Mouse (Mus musculus): Measurements from ENCODE around the gene Mmp14. TPM values are rescaled to one million over a fixed set of nuclear protein-coding genes. Genes with fewer than 3 reads are reported as not detected.

Mmp14 gene
- total RNA-seq, 1 experiment: 29.8 TPM

DNA sequence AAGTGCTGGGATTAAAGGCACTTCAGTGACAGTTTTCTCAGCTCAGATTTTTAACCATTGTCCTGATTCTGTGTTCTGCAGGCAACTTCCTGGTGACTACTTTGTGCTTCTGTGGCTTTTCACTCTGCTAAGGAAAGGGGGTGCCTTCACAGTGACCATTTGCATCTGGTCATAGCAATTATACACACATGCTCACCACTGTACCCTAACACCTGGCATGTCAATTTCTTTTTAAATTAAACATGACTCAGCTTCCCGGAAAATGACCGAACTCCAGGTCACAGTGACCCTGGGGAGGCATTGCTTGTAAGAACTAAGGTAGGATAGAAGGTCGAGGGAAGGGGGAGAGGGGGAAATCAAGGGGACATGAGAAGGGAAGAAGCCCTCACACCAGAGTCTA is 37.6 kb upstream of the Mmp14 start:
- in situ Hi-C loops (cut with MboI; ENCODE audit: low sequenced_read_pairs in 2 of 2, unreplicated experiment in 2 of 2): loop anchor here in 1 of 2 experiments (25.0 kb wide), 1 partner anchor 94 kb away; the partner anchor contains the start of gene Rem2
- TF ChIP-seq MAFK (IDR thresholded peaks at IDR 0.05; ENCODE audit: insufficient read depth, low read depth, low read length): no peak
- no peak for TF ChIP-seq HCFC1 (IDR thresholded peaks at IDR 0.05; ENCODE audit: borderline replicate concordance, insufficient read depth, low read length)
- no peak for TF ChIP-seq ZNF384 (IDR thresholded peaks at IDR 0.05; ENCODE audit: low read depth, low read length)
- no peak for TF ChIP-seq ZC3H11A (IDR thresholded peaks at IDR 0.05; ENCODE audit: borderline replicate concordance, low read depth, low read length)
- no peak for TF ChIP-seq CHD2 (IDR thresholded peaks at IDR 0.05; ENCODE audit: low read depth, low read length)
- Histone ChIP-seq H3K9me3 (ENCODE audit: control insufficient read depth, insufficient read depth, low read depth, low read length) (no peaks in the 10 kb centered on the region), H3K4me3 (ENCODE audit: insufficient read depth in 1 of 2, low read depth in 1 of 2, low read length in 2 of 2, poor library complexity in 1 of 2, severe bottlenecking in 1 of 2) (no peak overlapping the region), H3K36me3 (ENCODE audit: control insufficient read depth, insufficient read depth, low read length, poor library complexity, severe bottlenecking) (peaks cover 56% of the 10 kb centered on the region), H3K9ac (ENCODE audit: insufficient read depth, low read depth, low read length, poor library complexity, severe bottlenecking) (no peak overlapping the region), H3K4me1 (ENCODE audit: control insufficient read depth in 2 of 2, insufficient read depth in 2 of 2, low read length in 2 of 2, poor library complexity in 1 of 2) (peaks cover 0 to 7% of the 10 kb centered on the region in 2 experiments; a peak in 2 of 4 replicates), H3K27ac (ENCODE audit: insufficient read depth, low read depth, low read length, poor library complexity, severe bottlenecking) (no peak overlapping the region)
- DNase-seq (ENCODE audit: low read depth, low spot score): no peak

DNA sequence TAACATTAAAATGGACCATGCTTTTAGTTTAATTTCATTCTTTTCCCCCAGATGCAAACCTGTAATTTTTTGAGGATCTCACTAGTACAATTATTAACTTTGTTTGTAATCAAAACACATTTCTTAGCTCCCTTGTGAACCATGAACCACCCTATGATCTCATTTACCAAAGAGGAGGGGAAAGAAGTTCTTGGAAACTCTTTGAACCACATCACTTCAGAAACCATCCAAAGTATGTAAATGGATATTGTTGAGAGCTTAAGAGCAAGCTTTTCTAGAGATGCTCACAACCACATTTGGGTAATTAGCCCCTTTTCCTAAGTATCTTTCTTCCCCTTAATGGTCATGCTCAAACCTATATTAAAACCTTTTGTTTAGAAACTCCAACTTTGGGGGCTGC is 37.1 kb upstream of the Mmp14 start:
- Histone ChIP-seq H3K36me3 (ENCODE audit: control insufficient read depth, insufficient read depth, low read length, poor library complexity, severe bottlenecking) (peaks cover 56% of the 10 kb centered on the region), H3K9ac (ENCODE audit: insufficient read depth, low read depth, low read length, poor library complexity, severe bottlenecking) (no peak overlapping the region), H3K9me3 (ENCODE audit: control insufficient read depth, insufficient read depth, low read depth, low read length) (no peaks in the 10 kb centered on the region), H3K27ac (ENCODE audit: insufficient read depth, low read depth, low read length, poor library complexity, severe bottlenecking) (no peak overlapping the region), H3K4me3 (ENCODE audit: insufficient read depth in 1 of 2, low read depth in 1 of 2, low read length in 2 of 2, poor library complexity in 1 of 2, severe bottlenecking in 1 of 2) (no peak overlapping the region), H3K4me1 (ENCODE audit: control insufficient read depth in 2 of 2, insufficient read depth in 2 of 2, low read length in 2 of 2, poor library complexity in 1 of 2) (peaks cover 0 to 7% of the 10 kb centered on the region in 2 experiments; a peak in 2 of 4 replicates)
- TF ChIP-seq MAFK (IDR thresholded peaks at IDR 0.05; ENCODE audit: insufficient read depth, low read depth, low read length): no peak
- no peak for TF ChIP-seq HCFC1 (IDR thresholded peaks at IDR 0.05; ENCODE audit: borderline replicate concordance, insufficient read depth, low read length)
- TF ChIP-seq ZNF384 (IDR thresholded peaks at IDR 0.05; ENCODE audit: low read depth, low read length): no peak
- no peak for TF ChIP-seq ZC3H11A (IDR thresholded peaks at IDR 0.05; ENCODE audit: borderline replicate concordance, low read depth, low read length)
- TF ChIP-seq CHD2 (IDR thresholded peaks at IDR 0.05; ENCODE audit: low read depth, low read length): no peak
- DNase-seq (ENCODE audit: low read depth, low spot score): no peak
- in situ Hi-C loops (cut with MboI; ENCODE audit: low sequenced_read_pairs in 2 of 2, unreplicated experiment in 2 of 2): loop anchor here in 1 of 2 experiments (25.0 kb wide), 1 partner anchor 93 kb away; the partner anchor contains the start of gene Rem2

DNA sequence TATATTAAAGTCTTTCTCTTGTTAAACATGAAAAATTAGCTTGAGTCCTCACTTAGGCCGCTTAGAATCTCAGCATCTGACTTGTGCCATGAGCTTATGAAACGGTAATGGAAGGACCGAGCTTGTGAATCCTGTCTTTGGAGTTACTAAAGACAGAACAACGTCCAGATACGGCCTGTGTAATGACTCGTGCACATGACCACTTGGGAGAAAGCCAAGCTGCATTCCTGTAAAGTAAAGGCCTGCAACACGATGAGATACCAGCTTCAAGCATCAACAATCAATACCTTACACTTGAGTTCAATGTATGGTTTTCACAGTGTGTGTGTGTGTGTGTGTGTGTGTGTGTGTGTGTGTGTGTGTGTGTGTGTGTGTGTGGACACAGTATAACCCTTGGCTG is 34.7 kb upstream of the Mmp14 start:
- Histone ChIP-seq H3K9me3 (ENCODE audit: control insufficient read depth, insufficient read depth, low read depth, low read length) (no peaks in the 10 kb centered on the region), H3K36me3 (ENCODE audit: control insufficient read depth, insufficient read depth, low read length, poor library complexity, severe bottlenecking) (peaks cover 51% of the 10 kb centered on the region)
- in situ Hi-C loops (cut with MboI; ENCODE audit: low sequenced_read_pairs in 2 of 2, unreplicated experiment in 2 of 2): loop anchor here in 1 of 2 experiments (25.0 kb wide), 1 partner anchor 91 kb away; the partner anchor contains the start of gene Rem2

DNA sequence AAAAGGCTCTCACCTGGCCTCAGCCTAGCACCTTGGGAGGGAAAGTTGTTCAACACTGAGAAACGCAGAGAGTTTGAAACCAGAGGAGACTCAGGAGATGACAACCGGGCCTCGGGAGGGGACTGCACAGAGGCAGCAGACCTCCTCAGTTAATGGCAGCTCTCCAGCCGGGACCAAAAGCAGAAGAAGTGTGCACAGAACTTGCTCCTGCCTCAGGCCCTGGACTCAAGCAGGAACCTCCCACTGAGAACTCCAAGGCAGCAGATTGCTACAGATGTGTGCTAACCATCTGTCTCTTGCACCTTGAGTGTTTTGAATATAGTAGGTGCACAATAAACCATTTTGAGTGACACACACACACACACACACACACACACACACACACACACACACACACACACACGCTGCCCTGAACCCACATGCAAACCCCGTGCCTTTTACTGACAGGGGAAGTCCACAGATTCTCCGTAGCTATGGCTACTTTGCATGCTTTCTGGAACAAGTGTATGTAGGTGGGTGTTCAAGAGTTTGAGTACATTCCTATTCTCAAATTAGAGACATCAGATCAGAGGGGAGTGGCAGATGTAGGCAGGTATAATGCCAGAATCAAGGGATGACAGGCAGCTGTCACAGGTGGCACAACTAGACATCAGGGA is 33.4 kb upstream of the Mmp14 start:
- peaks cover 0 to 5% of the 10 kb centered on the region in 2 experiments; a peak in 2 of 4 replicates for H3K4me1 ChIP-seq (ENCODE audit: control insufficient read depth in 2 of 2, insufficient read depth in 2 of 2, low read length in 2 of 2, poor library complexity in 1 of 2)
- TF ChIP-seq CHD2 (IDR thresholded peaks at IDR 0.05; ENCODE audit: low read depth, low read length): no peak
- no peak overlapping the region for H3K4me3 ChIP-seq (ENCODE audit: insufficient read depth in 1 of 2, low read depth in 1 of 2, low read length in 2 of 2, poor library complexity in 1 of 2, severe bottlenecking in 1 of 2)
- H3K36me3 ChIP-seq (ENCODE audit: control insufficient read depth, insufficient read depth, low read length, poor library complexity, severe bottlenecking): peaks cover 47% of the 10 kb centered on the region
- in situ Hi-C loops (cut with MboI; ENCODE audit: low sequenced_read_pairs in 2 of 2, unreplicated experiment in 2 of 2): loop anchor here in 1 of 2 experiments (25.0 kb wide), 1 partner anchor 89 kb away; the partner anchor contains the start of gene Rem2
- no peaks in the 10 kb centered on the region for H3K9me3 ChIP-seq (ENCODE audit: control insufficient read depth, insufficient read depth, low read depth, low read length)
- no peak overlapping the region for H3K9ac ChIP-seq (ENCODE audit: insufficient read depth, low read depth, low read length, poor library complexity, severe bottlenecking)
- H3K27ac ChIP-seq (ENCODE audit: insufficient read depth, low read depth, low read length, poor library complexity, severe bottlenecking): no peak overlapping the region
- DNase-seq (ENCODE audit: low read depth, low spot score): no peak

More for the DNA sequence above, 34.7 kb upstream of the Mmp14 start:
- H3K4me3 ChIP-seq (ENCODE audit: insufficient read depth in 1 of 2, low read depth in 1 of 2, low read length in 2 of 2, poor library complexity in 1 of 2, severe bottlenecking in 1 of 2): no peak overlapping the region
- no peak overlapping the region for H3K27ac ChIP-seq (ENCODE audit: insufficient read depth, low read depth, low read length, poor library complexity, severe bottlenecking)
- DNase-seq (ENCODE audit: low read depth, low spot score): no peak
- peaks cover 0 to 7% of the 10 kb centered on the region in 2 experiments; a peak in 2 of 4 replicates for H3K4me1 ChIP-seq (ENCODE audit: control insufficient read depth in 2 of 2, insufficient read depth in 2 of 2, low read length in 2 of 2, poor library complexity in 1 of 2)
- H3K9ac ChIP-seq (ENCODE audit: insufficient read depth, low read depth, low read length, poor library complexity, severe bottlenecking): no peak overlapping the region
- no peak for TF ChIP-seq ZNF384 (IDR thresholded peaks at IDR 0.05; ENCODE audit: low read depth, low read length)
- no peak for TF ChIP-seq HCFC1 (IDR thresholded peaks at IDR 0.05; ENCODE audit: borderline replicate concordance, insufficient read depth, low read length)
- no peak for TF ChIP-seq CHD2 (IDR thresholded peaks at IDR 0.05; ENCODE audit: low read depth, low read length)
- no peak for TF ChIP-seq MAFK (IDR thresholded peaks at IDR 0.05; ENCODE audit: insufficient read depth, low read depth, low read length)
- TF ChIP-seq ZC3H11A (IDR thresholded peaks at IDR 0.05; ENCODE audit: borderline replicate concordance, low read depth, low read length): no peak

Data from ES-E14 (cell line).